Mouse (Mus musculus): ENCODE measurements around the gene D630003M21Rik.

D630003M21Rik gene

GRCm38 (mm10) chr2:158228670-158229502, at the start of gene D630003M21Rik:
Gene D630003M21Rik (minus strand): TSS chr2:158229222.
- peak; percentile 61 for DNase-seq (ENCODE audit: low read depth, low spot score)

DNA sequence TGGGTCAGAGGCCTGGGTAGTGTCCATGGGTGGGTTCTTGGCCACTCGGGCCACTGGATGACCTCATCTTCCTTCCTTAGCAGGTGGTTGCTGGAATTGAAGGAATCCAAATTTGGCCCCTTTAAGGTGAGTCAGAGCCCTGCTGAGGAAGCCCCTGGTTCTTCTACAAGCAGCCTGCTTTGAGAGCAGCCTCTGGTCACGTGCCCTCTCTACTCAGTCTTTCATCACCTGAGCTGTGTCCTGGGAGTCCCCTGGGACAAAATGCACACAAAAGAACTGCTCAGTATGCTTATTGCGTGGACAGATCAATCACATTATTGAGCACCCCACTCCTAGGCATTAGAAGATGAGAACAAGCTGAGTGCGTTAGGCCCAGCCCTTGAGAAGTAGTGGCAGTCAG, 47.9 kb upstream of the D630003M21Rik start:
- DNase-seq (ENCODE audit: low read depth, low spot score): no peak

DNA sequence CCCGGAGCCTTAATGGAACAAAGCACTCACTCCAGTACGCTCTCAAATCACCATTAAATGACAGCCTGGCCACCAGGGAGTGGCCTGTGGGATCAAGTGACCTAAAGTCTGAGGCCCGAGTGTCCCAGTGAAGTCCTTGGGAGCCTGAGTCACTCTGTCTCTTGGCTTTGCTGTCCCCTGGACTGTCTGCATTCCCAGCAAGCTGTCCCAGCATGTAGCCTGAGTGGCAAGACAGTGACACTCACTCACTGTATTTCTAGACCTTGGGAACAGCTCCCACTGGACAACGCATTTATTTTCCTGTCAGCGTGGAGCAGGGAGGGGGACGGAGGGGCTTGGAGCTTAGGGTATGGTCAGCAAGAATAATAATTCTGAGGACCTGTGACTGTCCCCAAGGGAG, 47.4 kb upstream of the D630003M21Rik start:
- no peak for DNase-seq (ENCODE audit: low read depth, low spot score)

DNA sequence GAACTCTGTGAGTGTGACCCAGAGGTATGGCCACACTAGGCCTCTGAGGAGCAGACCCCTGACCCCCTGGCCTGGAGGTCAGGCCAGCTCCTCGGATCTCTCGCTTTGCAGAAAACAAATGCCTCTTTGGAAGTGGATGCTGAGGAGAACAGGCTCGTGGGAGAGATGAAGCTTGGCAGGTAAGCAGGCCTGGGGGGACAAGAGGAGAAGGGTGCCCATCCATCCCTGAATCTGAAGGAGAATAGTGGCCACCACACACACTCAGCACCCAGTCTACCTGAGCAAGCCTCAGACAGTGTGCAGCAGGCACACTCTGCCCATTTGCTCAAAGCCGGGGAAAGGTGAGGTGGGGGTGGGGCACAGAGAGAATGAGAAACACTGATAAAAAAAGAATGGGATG, 46.8 kb upstream of the D630003M21Rik start:
- DNase-seq (ENCODE audit: low read depth, low spot score): no peak

DNA sequence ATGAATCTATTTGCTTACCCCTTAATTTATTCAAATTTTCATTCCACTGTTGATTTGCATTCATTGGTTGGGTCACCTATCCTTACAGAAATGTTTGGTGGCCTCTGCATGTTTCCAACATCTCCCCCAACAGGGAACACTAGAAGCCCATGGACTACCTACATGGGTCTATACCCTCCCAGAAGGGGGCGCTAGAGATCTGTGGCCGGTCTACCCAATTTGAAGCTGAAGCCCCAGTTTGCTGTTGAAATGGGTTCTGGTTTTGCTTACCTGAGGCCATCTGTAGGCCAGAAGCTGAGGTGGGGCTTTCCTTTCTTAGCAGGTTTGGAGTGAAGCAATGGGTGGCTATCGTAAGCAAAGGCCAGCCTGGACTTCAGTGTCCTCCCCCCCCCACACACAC, 46.3 kb upstream of the D630003M21Rik start:
- no peak for DNase-seq (ENCODE audit: low read depth, low spot score)

GRCm38 (mm10) chr2:158273646-158274045, 44.6 kb upstream of the D630003M21Rik start:
- no peak for DNase-seq (ENCODE audit: low read depth, low spot score)

GRCm38 (mm10) chr2:158270017-158270416, 41.0 kb upstream of the D630003M21Rik start:
- DNase-seq (ENCODE audit: low read depth, low spot score): no peak

- DNase-seq (ENCODE audit: low read depth, low spot score): no peak
Measured at GRCm38 (mm10) chr2:158264877-158265276, 35.9 kb upstream of the D630003M21Rik start.

DNA sequence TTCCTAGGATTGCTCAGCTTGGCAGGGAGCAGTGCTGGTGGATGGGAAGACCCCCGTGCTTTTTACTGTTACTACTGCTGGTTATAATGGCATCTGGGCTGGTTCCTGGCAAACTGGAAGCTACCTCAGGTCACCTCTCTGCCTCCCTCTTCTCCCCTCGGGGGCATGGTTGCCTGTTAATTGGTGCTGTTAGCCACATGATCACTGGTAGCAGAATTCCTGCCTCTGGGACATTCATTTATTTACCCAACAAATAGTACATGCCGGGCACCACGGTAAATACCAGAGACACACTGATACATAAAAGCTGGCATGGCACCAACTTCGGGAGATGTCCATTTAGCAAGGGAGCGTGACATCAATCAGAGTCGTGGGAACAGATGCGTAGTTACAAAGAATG, 30.5 kb upstream of the D630003M21Rik start:
- DNase-seq (ENCODE audit: low read depth, low spot score): no peak

- DNase-seq (ENCODE audit: low read depth, low spot score): peak; percentile 85
Measured at GRCm38 (mm10) chr2:158258781-158259180, 29.8 kb upstream of the D630003M21Rik start.

- no peak for DNase-seq (ENCODE audit: low read depth, low spot score)
Measured at GRCm38 (mm10) chr2:158258005-158258418, 29.0 kb upstream of the D630003M21Rik start, which contains the start of gene Bpi. Gene Bpi (plus strand): TSS chr2:158258094.

DNA sequence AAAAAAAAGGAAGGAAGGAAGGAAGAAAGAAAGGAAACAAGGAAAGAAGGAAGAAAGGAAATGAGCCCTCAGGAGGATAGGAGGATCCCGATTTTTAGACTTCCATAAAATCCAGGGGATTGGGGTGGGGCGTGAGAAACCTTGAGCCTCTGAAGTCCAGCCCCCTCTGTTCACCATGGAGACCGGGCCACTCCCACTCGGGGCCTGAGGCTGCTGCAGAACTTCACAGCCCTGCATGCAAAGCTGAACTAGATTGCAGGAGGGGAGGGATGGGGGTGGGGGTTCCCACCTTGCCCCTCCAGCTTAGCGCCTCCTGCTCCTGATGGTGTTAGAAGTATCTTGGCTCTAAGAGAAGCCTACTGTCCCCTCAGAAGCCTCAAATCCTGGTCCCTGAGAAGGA, 27.9 kb upstream of the D630003M21Rik start:
- no peak for DNase-seq (ENCODE audit: low read depth, low spot score)

DNA sequence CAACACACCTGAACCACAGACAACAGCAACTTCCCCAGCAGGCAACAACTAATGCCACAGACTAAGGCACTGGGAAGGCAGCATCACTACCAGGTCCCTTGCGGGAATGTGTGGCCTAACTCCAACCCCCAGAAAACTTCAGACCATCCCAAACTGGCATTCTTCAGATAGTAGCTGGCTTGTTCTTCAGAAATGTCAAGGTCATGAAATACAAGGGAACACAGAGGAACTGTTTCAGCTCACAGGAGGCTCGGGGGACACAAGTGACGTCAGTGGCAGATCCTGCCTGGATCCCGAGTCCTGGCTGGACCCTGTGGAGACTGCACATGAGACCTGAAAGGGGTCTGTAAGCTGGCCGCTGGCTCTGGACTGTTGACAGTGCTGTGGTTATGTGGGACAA, 24.8 kb upstream of the D630003M21Rik start:
- DNase-seq (ENCODE audit: low read depth, low spot score): no peak

- DNase-seq (ENCODE audit: low read depth, low spot score): no peak
Measured at GRCm38 (mm10) chr2:158250558-158250957, 21.5 kb upstream of the D630003M21Rik start.

DNA sequence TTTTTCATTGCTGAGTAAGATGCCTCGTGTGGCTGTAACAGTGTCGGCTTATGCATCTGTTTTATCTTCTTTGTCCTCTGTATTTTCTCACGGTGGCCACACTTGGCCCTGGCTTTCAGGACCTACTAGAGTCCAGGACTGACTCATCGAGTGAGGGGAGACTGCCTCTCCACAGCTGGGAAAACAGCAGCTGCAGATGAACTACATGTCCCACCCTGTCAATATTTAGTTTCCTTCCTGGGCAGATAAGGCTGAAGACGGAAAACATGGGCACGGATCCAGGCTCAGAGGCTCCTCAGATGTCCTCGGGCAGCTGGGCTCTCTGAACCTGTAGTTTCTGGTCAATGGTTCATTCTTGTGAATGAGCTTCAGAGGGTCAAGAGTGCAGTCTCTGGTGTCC, 19.3 kb upstream of the D630003M21Rik start:
- DNase-seq (ENCODE audit: low read depth, low spot score): no peak

GRCm38 (mm10) chr2:158247852-158248251, 18.8 kb upstream of the D630003M21Rik start:
- no peak for DNase-seq (ENCODE audit: low read depth, low spot score)

DNA sequence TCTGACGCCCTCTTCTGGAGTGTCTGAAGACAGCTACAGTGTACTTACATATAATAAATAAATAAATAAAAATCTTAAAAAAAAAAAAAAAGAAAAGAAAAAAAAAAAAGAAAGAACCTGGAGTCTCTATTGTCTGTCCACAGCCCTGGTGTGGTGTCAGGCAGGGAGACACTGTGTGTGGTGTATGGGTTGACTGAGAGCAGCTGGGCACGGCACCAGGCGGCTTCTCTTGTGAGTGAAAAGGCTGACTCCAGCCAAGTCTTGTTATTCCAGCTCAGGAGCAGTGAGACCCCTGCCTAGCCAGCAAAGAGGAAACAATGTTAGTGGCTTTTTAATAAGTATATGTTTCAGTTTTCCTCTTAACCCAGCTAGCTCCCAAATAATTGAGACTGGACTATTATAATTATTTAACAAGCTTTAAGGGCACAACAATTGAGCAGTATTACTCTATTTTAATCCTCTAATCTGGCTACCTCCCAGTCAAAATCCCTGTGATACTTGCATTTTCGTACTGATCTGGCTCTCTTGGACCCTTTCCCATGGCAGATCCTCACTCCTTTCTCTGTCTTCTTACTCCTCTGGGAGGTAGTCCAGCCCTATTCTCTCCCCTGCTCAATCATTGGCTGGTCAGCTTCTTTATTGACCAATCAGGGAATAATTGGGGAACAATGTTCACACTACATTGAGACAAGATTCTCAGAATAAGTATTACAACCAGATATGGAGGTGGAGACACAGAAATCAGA, 16.2 kb upstream of the D630003M21Rik start:
- DNase-seq (ENCODE audit: low read depth, low spot score): no peak

DNA sequence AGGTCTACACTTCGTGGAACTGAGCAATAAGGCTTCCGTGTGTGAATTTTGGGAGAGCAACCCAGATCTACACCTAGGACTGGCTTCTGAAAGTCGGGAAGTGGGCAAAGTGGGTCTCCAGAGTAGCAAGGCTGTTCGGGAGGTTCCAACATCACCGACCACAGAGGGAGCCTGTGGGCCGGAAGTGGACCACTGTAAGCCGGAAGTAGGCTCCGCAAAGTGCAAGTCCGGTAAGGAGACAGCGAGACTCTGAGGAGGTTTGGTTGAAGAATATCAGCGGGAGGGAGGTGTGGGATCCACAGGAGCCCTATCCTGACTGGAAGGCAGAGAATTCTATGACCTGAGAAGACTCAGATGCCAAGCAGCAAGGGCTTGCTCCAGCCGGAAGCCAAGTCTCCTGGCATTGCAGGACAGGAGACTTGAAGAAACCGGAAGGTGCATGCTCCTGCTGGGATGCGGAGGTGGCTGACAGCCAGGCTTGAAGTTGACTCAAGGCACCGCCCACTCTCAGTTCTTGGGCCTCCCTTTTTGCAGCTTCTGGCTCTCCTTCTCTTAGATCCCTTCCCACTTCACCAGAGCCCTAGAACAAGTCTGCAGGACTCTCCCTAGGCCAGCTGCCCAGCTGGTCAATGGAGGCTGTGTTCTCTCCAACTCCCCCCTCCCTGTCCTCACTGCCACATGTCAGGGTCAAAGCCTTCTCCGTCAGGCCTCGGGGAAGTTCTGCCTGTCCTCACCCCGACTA, 14.3 kb upstream of the D630003M21Rik start:
- DNase-seq (ENCODE audit: low read depth, low spot score): no peak

DNA sequence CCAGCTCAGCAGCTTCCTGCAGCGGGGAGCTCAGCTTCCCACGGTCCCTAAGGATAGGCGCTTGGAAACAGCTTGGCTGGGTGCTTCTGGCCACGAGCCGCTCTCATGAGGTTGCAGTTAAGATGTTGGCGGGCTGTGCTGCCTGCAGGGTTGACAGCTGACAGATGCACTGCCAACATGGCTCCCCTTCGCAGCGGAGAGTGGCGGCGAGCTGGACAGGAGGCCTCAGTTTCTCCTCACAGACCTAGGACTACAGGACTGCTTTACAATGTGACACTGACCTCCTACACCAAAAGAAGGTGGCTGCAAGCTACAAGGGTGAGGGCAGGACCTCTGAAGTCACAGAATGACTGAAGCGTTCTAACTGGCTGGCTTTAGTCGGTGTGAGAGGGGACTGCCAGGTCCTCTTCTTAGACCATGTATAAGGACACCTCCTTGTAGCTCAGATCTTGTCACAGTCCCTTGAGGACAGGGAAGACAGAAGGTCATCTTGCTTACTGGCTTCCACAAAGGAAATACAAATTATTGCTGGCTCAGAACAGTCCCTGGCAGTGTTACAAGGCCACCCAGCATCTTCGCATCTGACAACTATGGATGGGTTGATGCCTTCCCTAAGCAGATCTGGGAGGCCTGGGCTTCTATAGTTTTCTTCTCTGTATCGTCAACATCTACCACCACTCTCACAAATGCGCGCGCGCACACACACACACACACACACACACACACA, 13.3 kb upstream of the D630003M21Rik start:
- DNase-seq (ENCODE audit: low read depth, low spot score): no peak

GRCm38 (mm10) chr2:158241126-158241738, 12.2 kb upstream of the D630003M21Rik start:
- no peak for DNase-seq (ENCODE audit: low read depth, low spot score)

DNA sequence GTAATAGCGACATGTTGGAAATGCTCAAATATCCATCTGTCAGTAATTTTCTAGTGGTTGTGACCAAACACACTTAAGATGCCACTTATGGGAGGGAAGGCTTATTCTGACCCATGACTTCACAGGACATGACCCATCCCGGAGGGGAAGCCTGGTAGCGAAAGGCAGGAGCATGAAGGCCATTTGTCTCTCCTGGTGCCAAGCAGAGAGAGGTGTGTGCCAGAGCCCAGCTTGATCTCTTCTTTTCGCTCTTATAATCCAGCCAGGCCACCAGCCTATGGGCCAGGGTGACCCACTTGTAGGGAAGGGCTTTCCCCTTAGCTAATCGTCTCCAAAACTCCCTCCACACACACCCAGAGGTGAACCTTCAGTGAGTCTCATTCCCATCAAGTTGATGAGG, 9.1 kb upstream of the D630003M21Rik start:
- DNase-seq (ENCODE audit: low read depth, low spot score): no peak
